Mouse (Mus musculus): ENCODE measurements around the gene Cdk5r1. TPM values are rescaled to one million over a fixed set of nuclear protein-coding genes. Genes with fewer than 3 reads are reported as not detected.

Gene Cdk5r1
- polyA plus RNA-seq, 1 experiment from 2014 or later = 4.0 TPM

DNA sequence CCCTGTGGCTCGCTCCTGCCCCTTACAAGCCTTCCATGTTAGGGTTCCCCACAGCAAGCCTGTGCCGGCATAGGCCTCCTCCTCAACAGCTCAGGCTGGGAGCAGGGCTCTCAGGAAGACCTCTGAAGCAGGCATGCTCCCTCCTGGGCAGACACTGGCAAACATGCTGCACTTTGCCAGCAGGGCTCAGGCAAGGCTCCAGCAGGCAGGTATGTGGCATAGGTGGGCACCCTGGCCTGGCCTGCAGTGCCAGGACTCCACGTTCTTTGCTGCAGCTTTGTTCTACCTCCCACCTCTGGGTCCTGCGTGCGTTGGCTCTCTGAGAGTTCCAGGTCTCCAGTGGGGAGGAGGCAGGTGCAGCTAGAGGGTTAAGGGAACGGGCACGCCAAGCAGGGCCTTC is 6.1 kb downstream of the Cdk5r1 start:
- no peaks in the 10 kb centered on the region for H3K9me3 ChIP-seq
- H3K9ac ChIP-seq = no peak overlapping the region
- no peaks in the 10 kb centered on the region; the same call in 1 of the 2 replicates for H3K27me3 ChIP-seq
- 84% methylated on average over 7 of the region's 7 CpGs for WGBS
- no peak overlapping the region for H3K4me3 ChIP-seq
- no peak overlapping the region for H3K27ac ChIP-seq
- no peak overlapping the region for H3K4me2 ChIP-seq
- H3K36me3 ChIP-seq = peaks cover 11% of the 10 kb centered on the region
- no peak for ATAC-seq (ENCODE audit: insufficient number of reproducible peaks, insufficient read depth, low FRiP score, low TSS enrichment, low read depth)
- H3K4me1 ChIP-seq = peaks cover 53% of the 10 kb centered on the region

DNA sequence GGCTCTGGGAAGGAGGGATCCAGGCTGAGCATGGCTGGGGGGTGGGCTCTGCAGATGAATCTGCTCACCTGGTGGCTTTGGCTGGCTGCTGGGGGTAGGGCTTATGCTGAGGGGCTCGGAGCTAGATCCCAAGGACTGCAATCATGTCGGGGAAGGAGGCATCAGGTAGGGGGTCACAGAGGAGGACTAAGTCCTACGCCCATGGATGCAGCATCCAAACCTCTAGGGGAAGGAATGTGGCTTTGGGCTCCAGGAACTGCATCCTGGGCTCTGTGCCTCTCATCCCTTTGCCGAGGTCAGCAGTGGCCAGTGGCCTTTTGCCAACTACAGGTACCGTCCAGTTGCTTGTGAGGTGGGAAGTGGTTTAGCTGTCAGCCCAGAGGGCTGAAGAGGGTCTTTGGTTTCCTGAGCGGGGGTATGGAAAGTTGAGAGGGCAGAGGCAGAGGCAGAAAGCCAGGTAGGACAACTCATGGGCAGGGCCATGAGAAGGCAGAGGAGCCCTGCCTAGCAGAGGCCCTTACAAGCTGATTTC is 6.8 kb downstream of the Cdk5r1 start:
- no peak overlapping the region for H3K27ac ChIP-seq
- no peak overlapping the region for H3K4me2 ChIP-seq
- peaks cover 11% of the 10 kb centered on the region for H3K36me3 ChIP-seq
- H3K4me3 ChIP-seq = no peak overlapping the region
- 66% methylated on average over 6 of the region's 6 CpGs for WGBS
- no peak for ATAC-seq (ENCODE audit: insufficient number of reproducible peaks, insufficient read depth, low FRiP score, low TSS enrichment, low read depth)
- H3K4me1 ChIP-seq = peaks cover 47% of the 10 kb centered on the region
- no peaks in the 10 kb centered on the region; the same call in 1 of the 2 replicates for H3K27me3 ChIP-seq
- H3K9ac ChIP-seq = no peak overlapping the region
- no peaks in the 10 kb centered on the region for H3K9me3 ChIP-seq

DNA sequence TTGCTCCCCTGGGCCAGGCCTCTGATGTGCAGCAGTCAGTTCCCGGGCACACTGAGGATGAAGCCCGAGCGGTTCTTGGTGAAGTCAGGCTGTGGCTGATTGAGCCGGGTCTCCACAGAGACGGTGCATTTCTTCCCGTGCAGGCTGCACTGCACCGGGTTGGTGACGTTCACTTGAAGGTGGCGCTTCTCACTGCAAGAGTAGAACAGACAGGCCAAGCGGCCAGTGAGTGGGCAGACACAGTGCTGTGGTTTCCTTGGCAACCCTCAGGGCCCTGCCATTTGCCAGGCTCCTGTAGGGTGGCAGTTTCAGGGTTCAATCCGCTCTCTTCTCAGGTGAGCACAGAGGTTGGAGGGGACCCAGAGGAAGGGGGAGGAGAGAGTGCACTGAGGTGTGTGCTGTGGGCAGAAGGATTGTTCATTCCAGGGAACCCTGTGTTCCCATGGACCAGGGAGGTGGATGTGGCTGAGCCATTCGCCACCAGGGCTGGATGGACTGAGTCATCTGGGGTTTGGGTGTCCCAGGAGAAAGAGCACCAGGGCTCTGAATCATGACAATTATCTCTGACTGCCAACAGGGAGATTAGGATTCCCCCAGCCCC is 7.5 kb downstream of the Cdk5r1 start:
- WGBS = 40% methylated on average over 12 of the region's 12 CpGs
- H3K4me1 ChIP-seq = peaks cover 47% of the 10 kb centered on the region
- no peak for ATAC-seq (ENCODE audit: insufficient number of reproducible peaks, insufficient read depth, low FRiP score, low TSS enrichment, low read depth)
- H3K9ac ChIP-seq = no peak overlapping the region
- no peaks in the 10 kb centered on the region for H3K9me3 ChIP-seq
- peaks cover 11% of the 10 kb centered on the region for H3K36me3 ChIP-seq
- no peak overlapping the region for H3K4me2 ChIP-seq
- H3K27me3 ChIP-seq = no peaks in the 10 kb centered on the region
- H3K4me3 ChIP-seq = no peak overlapping the region
- H3K27ac ChIP-seq = no peak overlapping the region

DNA sequence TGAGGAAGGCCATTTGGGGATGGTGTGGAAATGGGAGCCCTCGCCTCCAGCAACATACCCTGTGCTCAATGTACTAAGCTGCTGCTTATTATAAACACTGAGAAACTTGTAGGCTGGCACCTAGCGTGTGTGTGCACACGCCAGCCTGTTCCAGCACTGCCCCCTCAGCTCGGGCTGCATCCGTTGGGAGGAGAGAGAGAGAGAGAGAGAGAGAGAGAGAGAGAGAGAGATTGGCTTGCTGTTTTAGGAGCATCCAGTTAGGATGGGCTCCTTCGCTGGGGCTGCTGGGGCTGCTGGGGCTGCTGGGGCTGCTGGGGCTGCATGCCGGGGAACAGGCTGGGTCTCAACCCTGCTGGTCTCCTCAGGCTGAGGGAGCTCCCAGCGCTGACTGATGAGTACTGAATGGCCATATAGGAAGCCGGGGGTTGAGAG is 8.3 kb downstream of the Cdk5r1 start:
- no peak overlapping the region for H3K27ac ChIP-seq
- H3K27me3 ChIP-seq = no peaks in the 10 kb centered on the region
- no peak for ATAC-seq (ENCODE audit: insufficient number of reproducible peaks, insufficient read depth, low FRiP score, low TSS enrichment, low read depth)
- WGBS = 73% methylated on average over 9 of the region's 9 CpGs
- H3K4me2 ChIP-seq = no peak overlapping the region
- H3K9ac ChIP-seq = 0 out of 2 replicates have a peak overlapping the region, but pooled peaks have one; percentile 36
- peaks cover 11% of the 10 kb centered on the region for H3K36me3 ChIP-seq
- H3K4me1 ChIP-seq = peaks cover 47% of the 10 kb centered on the region
- H3K9me3 ChIP-seq = no peaks in the 10 kb centered on the region
- H3K4me3 ChIP-seq = no peak overlapping the region

DNA sequence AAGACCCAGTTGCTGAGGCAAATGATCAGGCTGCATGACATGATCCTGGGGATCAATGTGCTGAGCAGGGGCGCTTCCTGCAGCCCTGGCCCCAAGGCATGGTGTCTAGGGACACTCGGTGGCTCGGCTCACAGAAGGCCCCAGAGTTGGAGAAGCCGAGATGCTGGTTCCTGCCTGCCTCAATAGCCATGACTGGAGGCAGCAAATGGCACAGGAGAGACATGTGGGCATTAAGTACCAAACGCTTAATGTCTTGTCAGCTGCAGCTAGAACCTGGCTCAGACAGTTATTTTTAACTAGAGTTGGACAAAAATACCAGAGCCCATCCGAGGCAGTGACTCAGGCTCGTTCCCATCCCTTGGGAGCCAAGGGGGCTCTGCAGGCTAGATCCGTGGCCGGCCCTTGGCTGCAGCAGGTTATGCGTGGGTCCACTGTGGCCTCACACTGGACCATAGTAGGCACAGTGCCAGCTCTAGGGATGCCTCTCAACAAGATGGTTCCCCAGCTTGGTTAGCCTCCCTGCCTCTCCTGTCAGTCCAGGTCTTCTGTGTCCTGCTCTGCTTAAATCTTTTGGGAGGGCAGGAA is 8.9 kb downstream of the Cdk5r1 start:
- Histone ChIP-seq H3K4me2 (no peak overlapping the region), H3K27me3 (no peaks in the 10 kb centered on the region), H3K4me1 (peaks cover 42% of the 10 kb centered on the region), H3K36me3 (peaks cover 11% of the 10 kb centered on the region), H3K9me3 (no peaks in the 10 kb centered on the region), H3K27ac (no peak overlapping the region), H3K9ac (0 out of 2 replicates have a peak overlapping the region, but pooled peaks have one; percentile 36), H3K4me3 (no peak overlapping the region)
- WGBS = 72% methylated on average over 10 of the region's 10 CpGs
- ATAC-seq (ENCODE audit: insufficient number of reproducible peaks, insufficient read depth, low FRiP score, low TSS enrichment, low read depth) = no peak

DNA sequence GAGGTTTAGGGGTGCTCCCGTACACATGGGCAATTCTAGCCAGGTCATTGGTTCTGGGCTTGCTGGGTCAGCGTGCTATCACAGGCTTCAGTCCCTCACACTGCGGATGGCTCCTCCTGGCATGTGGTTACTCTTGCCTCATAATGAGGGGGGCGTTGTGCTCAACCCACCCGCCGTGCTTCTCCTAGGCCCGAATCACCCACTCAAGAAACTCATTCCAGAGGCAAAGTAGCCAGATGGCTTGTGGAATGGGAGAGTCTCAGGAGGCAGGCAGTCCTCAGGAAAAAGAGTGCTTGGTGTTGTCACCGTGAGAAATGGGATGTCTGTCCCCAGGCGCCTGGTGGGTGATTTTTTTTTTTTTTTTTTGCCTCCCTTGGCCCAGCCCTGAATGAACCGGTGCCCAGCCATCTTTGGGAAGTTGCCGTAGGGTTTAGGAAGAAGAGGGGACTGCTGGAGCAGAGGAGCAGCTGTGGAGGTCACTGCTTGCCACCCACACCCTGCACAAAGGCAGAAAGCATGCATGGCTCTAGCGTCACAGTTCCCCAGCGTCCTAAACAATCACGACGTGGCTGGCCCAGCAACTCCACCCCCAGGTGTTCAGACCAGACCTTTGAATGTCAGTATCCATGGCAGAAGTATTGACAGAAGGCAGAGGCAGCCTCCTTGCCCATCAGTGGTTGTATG is 11.2 kb downstream of the Cdk5r1 start:
- ATAC-seq (ENCODE audit: insufficient number of reproducible peaks, insufficient read depth, low FRiP score, low TSS enrichment, low read depth) = no peak
- Histone ChIP-seq H3K4me1 (peaks cover 33% of the 10 kb centered on the region), H3K4me2 (no peak overlapping the region)

DNA sequence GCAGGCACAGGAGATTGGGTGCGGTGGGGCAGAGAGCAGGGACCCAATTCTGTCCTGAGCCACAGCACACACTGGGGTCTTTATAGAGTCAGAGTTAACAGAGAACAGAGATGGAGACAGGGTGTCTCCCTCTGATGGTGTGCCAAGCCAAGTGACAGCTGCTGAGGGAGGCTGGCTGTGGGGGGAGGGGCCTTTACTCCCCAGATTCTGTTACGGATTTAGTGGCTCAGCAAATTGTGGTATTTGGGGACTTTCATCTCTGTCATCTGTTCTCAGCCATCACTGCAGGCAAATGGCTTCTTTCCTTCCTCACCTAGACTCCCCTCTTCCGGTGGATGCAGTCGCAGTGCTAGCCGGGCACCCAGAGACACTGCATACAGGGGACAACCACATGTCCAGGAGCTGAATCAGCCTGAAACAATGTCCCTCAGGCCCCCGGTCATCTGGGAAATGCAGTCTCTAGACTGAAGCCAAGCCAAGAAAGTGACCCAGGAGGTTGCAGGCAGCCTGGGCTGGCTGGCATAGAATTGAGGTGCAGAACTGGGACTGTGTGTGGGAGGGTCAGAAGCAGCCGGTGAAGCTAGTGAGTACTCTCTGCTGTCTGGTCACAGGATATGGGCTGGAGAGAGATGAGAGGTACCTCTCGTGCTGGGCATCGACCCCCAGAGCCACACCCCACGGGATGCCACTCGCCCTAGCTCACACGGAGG is 12.5 kb downstream of the Cdk5r1 start:
- Histone ChIP-seq H3K4me3 (no peak overlapping the region), H3K27ac (peak overlapping the region; percentile 33; the same call in 1 of the 2 replicates), H3K9ac (peak overlapping the region; percentile 27; the same call in 1 of the 2 replicates), H3K4me2 (no peak overlapping the region), H3K36me3 (no peaks in the 10 kb centered on the region), H3K4me1 (peaks cover 23% of the 10 kb centered on the region), H3K27me3 (no peaks in the 10 kb centered on the region), H3K9me3 (no peaks in the 10 kb centered on the region)
- 36% methylated on average over 12 of the region's 12 CpGs for WGBS
- no peak for ATAC-seq (ENCODE audit: insufficient number of reproducible peaks, insufficient read depth, low FRiP score, low TSS enrichment, low read depth)

More for the DNA sequence above, 11.2 kb downstream of the Cdk5r1 start:
- Histone ChIP-seq H3K36me3 (no peaks in the 10 kb centered on the region), H3K9me3 (no peaks in the 10 kb centered on the region), H3K27me3 (no peaks in the 10 kb centered on the region), H3K9ac (no peak overlapping the region), H3K4me3 (no peak overlapping the region), H3K27ac (no peak overlapping the region)
- 75% methylated on average over 15 of the region's 15 CpGs for WGBS

DNA sequence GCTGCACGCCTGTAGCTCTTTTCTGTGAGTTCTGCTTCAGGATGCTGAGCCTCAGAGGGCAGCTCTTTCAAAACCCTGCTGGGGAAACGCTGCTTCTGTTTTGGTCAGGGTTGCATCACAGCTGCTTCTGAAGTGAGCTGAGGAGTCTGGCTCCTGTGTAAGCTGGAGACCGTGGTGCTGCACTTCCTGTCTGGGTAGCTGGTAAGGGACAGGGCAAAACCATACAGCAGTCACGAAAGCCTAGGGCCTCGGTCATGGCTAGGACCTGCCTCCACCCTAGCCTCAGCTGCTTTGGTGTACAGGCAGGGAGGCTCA is 13.0 kb downstream of the Cdk5r1 start:
- no peak for ATAC-seq (ENCODE audit: insufficient number of reproducible peaks, insufficient read depth, low FRiP score, low TSS enrichment, low read depth)
- H3K27ac ChIP-seq = peak overlapping the region; percentile 33; the same call in 1 of the 2 replicates
- no peak overlapping the region for H3K4me2 ChIP-seq
- H3K36me3 ChIP-seq = no peaks in the 10 kb centered on the region
- WGBS = 38% methylated on average over 5 of the region's 5 CpGs
- peaks cover 21% of the 10 kb centered on the region for H3K4me1 ChIP-seq
- H3K9me3 ChIP-seq = no peaks in the 10 kb centered on the region
- H3K27me3 ChIP-seq = no peaks in the 10 kb centered on the region
- no peak overlapping the region for H3K4me3 ChIP-seq
- 0 out of 2 replicates have a peak overlapping the region, but pooled peaks have one; percentile 7 for H3K9ac ChIP-seq

DNA sequence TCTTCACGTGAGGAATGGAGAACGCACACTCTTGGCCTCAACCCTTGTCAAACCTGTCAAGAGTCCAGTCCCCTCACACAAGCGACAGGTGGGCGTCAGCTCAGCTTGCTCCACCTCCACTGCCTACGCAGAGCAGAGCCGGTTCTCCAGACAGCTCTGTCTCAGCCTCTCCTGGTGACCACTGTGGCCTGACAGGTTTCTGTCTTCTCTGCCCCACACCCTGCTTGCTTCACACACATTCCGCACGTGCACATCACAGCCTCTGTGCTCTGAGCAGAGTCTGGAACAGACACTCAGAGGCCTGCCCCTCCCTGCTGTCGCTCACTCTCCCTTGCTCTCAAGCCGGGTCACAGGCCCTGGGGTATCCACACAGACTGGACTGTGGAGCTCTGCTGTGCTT is 14.0 kb downstream of the Cdk5r1 start:
- no peak for ATAC-seq (ENCODE audit: insufficient number of reproducible peaks, insufficient read depth, low FRiP score, low TSS enrichment, low read depth)
- Histone ChIP-seq H3K36me3 (no peaks in the 10 kb centered on the region), H3K27ac (no peak overlapping the region), H3K4me2 (no peak overlapping the region), H3K27me3 (no peaks in the 10 kb centered on the region), H3K4me1 (peaks cover 16% of the 10 kb centered on the region), H3K9ac (no peak overlapping the region), H3K4me3 (no peak overlapping the region), H3K9me3 (no peaks in the 10 kb centered on the region)
- 63% methylated on average over 10 of the region's 10 CpGs for WGBS

DNA sequence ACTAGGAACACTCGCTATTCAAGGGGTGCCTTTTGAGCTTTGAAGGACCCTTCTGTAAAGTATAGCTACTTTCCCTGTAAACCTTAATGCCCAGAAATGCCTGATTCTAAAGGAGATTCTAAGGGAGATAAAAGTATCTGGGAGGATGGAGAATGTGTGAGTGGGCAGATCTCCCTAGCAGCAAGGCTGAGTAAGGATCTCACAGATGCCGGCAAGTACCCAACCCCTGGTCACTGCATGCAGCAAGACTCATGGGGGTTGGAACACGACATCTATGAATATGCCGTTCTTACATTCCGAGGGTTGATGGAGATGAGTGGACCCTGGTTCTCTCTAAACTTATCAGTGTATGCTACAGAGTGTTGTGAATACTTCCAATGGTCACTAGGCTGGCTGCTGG is 16.4 kb downstream of the Cdk5r1 start:
- 93% methylated on average over 5 of the region's 5 CpGs for WGBS
- no peaks in the 10 kb centered on the region for H3K27me3 ChIP-seq
- peaks cover 16% of the 10 kb centered on the region for H3K4me1 ChIP-seq
- no peak overlapping the region for H3K9ac ChIP-seq
- no peaks in the 10 kb centered on the region for H3K9me3 ChIP-seq
- H3K36me3 ChIP-seq = no peaks in the 10 kb centered on the region
- no peak overlapping the region for H3K4me2 ChIP-seq
- H3K27ac ChIP-seq = no peak overlapping the region
- no peak for ATAC-seq (ENCODE audit: insufficient number of reproducible peaks, insufficient read depth, low FRiP score, low TSS enrichment, low read depth)
- H3K4me3 ChIP-seq = no peak overlapping the region

DNA sequence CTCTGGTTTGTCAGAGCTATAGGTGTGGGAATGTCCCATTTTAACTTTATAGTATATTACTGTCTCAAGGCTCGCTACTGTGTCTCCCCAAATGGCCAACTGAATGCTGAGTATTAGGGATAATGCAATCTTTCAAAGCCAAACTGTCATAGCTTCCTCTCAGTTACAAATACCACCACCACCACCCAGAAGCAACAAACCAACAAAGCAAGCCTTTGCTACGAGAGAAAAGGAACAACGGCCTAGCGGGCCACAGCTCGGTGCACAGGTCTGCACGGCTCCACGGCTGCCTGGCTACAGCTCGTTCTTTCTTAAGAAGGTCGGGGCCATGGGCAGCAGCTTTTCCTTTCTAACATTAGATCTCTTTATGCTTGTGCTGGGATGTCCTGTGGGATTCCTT is 18.0 kb downstream of the Cdk5r1 start:
- no peak overlapping the region for H3K27ac ChIP-seq
- WGBS = 82% methylated on average over 9 of the region's 9 CpGs
- ATAC-seq (ENCODE audit: insufficient number of reproducible peaks, insufficient read depth, low FRiP score, low TSS enrichment, low read depth) = no peak
- no peak overlapping the region for H3K4me2 ChIP-seq
- H3K9me3 ChIP-seq = no peaks in the 10 kb centered on the region
- H3K4me1 ChIP-seq = peaks cover 17% of the 10 kb centered on the region
- H3K9ac ChIP-seq = no peak overlapping the region
- H3K4me3 ChIP-seq = no peak overlapping the region
- H3K27me3 ChIP-seq = no peaks in the 10 kb centered on the region
- no peaks in the 10 kb centered on the region for H3K36me3 ChIP-seq

All from embryonic facial prominence, embryonic 13.5 days (tissue).